Mouse (Mus musculus): ENCODE measurements around the gene Tbc1d19.

Gene Tbc1d19

DNA sequence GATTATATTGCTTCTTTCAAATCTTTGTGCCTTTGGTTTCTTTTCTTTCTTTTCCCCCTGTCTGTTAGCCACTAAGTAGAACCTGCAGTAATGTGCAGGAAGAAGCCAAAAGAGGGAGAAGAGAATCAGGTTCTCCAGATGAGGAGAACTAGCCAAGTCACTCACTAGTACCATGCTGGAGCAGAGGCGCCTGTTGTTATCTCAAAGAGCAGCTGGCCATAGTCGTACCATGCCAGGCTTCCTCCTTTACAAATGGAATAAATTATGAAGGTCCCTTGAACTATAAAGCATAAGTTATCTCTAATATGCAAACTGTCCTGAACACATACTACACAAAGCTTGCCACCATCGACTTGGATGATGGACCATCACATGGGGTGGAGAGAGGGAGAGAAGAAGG, 99.8 kb downstream of the Tbc1d19 start:
- no peak for DNase-seq (ENCODE audit: low spot score)

DNA sequence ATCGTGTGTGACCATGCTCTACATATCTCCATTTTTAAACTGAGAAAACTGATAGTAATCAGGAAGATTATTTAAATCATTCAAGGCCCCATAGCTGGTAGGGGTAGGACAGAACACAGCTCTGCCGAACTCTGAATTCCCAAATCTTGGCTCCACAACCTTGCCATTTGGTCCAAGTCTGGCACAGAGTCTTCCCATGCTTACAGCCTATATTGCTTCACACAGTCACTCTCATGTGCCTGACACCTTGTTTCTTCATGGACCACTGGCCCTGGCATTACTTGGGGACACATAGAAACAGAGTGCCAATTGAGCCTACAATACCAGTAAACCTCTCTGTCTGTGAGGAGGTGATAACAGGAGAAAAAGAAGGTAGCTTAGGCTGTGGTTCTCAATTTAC, 111.0 kb downstream of the Tbc1d19 start:
- DNase-seq (ENCODE audit: low spot score) = no peak

DNA sequence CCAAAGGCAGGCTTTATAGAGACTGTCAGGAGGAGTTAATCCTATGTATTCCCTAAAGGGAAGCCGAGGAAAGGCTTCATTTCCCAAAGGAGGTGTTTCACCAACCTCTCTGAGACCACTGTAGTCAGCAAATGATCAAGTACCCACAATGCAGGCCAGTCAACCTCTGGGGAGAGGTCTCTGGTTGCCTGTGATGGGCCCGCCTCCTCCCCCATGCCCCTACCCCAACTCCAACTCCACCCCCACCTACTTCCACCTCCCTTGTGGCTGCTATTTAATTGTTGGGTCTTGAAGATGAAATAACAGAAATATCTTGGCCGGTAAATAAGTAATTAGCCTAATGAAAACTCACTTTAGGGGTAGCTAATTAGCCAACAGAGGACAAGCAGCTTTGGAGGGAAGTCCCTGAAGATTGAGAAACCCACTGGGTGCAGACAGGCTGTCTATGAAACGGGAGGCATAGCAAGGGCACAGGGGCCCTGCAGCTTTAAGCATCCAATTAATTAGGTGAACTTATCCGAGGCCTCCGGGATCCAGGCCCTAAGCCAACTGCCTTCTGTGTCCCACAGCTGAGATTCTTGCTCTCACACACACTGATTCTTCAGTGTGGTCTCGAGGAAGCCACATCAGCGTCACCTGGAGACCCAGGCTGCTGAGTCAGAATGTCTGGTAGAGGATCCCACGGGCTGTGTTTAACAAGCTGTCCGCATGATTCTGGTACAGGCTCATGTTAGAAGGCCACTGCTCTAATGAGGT, 112.9 kb downstream of the Tbc1d19 start:
- DNase-seq (ENCODE audit: low spot score) = no peak

DNA sequence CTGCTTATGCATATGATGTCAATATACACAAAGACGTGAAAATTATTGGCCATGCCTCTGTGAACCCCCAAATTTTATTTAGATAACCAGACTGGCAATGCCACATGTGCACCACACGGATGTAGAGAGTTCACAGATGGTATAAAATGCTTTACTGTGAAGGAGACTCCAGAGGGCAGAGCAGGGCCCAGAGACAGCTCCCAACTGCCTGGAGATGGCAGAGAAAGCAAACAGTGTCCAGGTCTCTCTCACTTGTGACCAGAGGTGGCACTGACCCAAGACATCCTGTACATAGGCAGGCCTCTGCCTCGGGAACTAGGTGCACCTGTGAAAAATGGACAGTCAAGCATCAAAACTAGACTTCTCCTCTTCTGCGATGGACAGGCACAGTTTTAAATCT, 114.6 kb downstream of the Tbc1d19 start:
- no peak for DNase-seq (ENCODE audit: low spot score)

DNA sequence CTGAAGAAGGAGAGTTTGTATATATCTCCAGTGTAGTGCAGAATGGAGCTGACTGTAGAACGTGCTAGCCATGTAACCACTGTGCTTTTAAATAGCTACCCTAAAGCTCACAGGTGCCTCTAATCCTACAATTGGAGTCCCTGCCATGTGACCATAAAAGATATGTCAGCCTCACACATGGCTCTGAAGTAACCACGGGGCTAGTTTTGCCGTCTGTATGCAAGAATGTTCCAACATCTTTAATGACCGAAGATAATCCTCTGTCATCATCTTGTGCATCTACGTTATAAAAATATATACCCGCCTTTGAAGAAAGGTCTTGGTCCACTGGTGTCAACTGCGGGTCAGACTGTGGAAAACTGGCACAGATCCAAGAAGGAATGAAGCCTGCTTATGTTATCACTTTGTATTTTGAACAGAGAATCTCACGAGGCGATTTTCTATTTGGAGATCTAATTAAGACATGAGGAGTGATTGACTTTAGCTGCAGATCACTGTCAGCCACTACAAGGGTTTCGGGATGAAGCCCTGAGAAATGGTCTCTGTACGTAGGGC, 117.0 kb downstream of the Tbc1d19 start:
- no peak for DNase-seq (ENCODE audit: low spot score)

DNA sequence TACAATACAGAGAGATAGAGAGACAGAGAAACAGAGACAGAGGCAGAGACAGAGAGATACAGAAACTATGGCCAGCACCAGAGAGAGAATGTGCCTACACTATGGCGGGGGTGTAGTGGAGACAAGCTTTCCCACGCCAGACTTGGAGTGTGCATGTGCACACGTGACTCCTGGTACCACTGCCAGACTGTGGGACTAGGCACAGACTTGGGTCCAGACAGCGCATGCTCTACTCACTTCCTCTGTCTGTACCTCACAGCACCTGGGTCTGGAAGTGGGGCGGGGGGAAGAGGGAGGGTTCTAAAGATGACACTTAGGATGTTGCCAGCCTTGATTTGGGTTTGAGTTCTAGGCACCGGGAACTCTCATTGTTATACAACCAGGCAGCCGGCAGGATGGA, 118.5 kb downstream of the Tbc1d19 start:
- no peak for DNase-seq (ENCODE audit: low spot score)

DNA sequence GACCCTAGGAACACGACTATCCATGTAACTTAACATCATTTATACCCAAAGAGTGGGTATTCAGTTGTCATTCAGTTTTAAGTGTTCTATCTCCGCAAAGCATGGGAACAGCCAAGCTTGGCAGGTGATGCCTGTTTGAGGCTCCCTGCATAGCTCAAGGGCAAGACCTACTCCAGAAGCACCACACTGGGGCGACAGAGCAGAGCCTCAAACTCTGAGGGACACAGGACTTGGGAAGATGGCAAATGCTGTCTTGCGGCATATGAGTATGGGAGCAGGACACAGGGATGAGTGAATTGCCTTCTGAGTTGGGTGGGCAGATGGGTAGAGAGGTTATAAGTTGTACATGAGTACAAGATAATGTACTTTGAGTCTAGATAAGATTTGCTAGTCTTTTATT, 119.1 kb downstream of the Tbc1d19 start:
- DNase-seq (ENCODE audit: low spot score) = no peak

DNA sequence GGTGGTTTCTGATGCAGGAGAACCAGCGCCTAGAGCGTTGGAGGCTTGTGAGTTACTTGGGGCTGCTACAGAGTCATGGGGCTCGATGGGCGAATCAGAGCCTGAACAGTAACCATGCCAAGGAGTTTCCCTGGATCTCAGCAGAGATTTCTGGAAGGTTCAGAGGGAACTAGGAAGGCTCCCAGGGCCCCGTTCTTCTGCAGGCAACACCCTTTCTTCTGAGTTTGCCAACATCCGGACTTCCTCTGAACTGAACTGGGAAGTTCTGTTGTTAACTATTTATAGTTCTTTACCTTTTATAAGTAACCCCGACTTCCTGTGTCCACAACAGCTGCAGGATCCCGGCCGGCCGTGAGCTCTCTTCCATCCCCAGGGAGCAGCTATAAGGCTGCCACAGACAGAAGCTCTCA, 119.8 kb downstream of the Tbc1d19 start:
- DNase-seq (ENCODE audit: low spot score) = no peak

DNA sequence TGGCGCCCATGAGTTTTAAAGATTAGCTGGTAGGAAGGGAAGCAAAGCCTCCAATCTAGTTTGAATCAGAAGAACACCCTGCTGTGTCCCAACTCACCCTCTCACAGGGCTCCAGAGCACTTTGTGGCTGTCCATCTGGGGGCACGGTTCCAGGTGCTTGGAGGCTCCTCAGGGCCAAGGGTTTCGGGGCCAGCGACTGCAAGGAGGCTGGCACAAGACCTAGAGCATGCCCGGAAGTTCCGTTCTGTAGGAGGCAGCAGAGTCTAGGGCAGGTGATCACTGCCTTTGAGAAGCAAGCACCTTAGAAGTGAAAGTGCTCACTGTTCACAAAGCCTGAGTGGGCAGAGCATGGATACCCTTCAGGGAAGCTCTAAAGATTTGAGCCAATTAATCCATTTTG, 120.4 kb downstream of the Tbc1d19 start:
- no peak for DNase-seq (ENCODE audit: low spot score)

DNA sequence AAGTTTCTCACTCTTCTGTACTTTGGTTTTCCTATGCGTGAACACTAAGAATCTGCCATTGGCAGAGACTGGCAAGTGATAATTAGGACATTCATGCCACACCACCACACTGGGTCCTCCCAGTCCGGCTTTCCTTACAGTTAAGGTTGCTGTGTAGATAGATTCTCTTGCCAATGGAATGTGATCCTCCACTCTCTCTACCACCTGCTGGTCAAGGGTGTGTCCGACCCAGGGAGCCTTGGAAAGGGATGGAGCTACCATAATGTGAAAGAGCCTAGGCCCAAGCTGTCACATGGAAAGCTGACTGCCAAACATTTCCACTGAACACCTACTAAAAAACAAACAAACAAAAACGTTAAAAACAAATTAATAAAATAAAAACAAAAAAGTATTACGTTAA, 121.6 kb downstream of the Tbc1d19 start:
- DNase-seq (ENCODE audit: low spot score) = no peak

DNA sequence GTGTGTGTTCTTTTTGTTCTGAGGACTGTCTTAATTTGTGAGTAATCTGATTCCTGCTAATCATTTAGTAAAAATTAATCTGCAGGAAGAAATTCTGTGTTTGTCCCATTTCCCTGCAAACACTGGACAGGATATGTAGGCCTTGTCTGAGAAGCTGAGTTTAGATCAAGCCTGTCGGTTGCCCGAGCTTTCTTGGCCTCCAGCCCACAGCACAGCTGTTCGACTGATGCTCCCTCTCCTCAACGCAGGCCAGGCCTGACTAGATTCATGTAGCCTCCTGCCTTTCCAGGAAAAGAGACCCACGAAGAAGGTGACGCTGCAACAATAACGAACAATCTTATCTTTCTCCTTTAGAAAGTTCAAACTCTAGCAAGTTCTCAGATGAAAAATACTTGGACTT, 124.2 kb downstream of the Tbc1d19 start:
- DNase-seq (ENCODE audit: low spot score) = peak; percentile 81

DNA sequence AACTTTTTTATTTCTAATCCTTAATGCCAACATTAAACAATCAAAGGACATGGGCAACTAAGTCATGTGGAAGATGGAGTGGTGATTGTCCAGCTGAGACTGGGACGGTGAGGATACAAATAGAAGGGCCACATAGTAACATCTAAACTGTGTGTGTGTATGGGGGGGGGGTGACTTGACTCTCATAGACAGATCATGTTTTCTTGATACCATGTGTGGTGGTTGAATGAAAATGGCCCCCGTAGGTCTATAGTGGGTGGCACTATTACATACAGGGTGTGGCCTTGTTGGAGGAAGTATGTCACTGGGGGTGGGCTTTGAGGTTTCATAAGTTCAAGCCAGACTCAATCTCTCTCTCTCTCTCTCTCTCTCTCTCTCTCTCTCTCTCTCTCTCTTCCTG, 124.6 kb downstream of the Tbc1d19 start:
- DNase-seq (ENCODE audit: low spot score) = no peak

DNA sequence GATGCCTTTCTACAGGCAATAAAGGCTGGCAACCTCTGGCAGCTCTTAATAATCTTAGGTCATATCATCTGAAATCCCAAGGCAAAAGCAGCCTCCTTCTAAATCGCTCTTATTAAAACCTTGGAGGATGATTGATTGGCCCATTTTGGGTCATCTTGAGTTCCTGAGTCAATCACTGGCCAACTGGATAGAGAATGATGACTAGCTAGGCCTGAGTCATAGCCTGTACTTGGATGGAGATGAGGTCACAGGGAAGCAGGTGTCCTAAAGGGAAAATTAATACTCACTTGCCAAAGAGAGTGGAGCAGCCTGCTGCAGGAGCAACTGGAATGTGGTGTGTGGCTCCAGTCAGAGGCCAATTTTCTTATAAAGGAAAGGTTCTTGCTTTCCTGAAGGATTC, 125.4 kb downstream of the Tbc1d19 start:
- no peak for DNase-seq (ENCODE audit: low spot score)

DNA sequence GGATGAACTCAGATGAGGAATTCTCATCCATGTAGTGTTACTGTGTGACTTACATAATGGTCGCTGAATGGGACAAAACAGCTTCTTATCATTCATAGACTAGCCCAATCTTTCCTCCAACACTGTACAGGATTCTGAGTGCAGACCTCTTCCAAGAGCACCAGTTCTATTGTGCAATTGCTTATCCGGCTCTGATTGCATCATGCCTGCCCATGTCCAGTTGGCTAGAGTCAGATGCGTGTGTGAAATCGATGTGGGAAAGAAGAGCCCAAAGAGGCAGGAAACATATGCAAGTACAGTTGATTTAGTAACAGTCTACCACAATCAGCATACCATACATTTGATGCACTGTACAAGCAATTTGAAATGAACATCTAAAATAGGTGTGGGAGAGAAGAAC, 127.8 kb downstream of the Tbc1d19 start:
- DNase-seq (ENCODE audit: low spot score) = no peak

DNA sequence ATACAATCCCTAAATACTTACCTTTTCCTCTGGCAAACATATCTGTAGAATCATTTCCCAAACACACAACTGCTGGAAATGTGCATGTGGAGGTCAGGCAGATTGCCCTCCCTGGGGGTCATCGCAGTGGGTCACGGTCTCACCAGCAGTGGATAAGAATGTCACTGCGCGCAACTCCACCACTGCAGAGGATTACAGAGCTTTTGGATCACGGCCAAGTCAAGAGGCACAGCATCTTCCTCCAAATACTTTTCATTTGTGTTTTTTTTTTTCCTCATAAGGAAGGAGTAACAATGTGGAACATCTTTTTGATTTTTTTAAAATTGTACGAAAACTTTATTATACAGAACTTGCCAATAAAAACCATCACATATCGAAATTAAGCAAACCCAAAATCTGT, 129.6 kb downstream of the Tbc1d19 start:
- no peak for DNase-seq (ENCODE audit: low spot score)

DNA sequence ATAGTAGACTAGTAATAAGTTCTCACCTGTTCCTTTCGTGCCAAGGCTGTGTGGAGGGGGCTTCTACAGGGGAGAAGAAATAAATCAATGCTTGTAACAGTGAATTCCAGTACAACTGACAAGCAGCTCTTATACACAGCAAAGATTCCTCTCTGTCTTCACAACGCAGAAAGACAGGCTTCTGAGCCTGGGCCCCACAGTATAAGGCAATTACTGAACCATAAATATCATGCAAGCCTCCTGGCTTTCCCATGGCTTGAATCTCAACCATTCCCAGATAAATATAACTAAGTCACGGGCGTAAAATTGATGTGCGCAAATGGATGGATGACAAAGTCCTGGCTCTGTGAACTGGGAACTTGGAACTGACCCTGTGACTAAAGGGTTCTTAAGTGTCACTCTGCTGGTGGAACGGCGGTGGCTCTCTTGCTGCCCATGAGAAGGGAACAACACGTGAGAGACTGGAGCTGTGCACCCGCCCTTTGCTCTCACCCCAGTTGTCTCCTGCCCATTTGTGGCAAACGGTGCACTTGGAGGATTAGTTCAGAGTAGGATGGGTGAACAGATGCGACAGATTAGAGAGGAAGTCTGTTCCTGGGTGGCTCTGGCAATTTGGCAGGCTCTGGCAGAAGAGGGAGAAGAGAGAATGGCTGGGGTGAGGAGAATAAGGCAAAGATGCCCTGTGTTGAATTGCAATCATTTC, 132.1 kb downstream of the Tbc1d19 start:
- no peak for DNase-seq (ENCODE audit: low spot score)

DNA sequence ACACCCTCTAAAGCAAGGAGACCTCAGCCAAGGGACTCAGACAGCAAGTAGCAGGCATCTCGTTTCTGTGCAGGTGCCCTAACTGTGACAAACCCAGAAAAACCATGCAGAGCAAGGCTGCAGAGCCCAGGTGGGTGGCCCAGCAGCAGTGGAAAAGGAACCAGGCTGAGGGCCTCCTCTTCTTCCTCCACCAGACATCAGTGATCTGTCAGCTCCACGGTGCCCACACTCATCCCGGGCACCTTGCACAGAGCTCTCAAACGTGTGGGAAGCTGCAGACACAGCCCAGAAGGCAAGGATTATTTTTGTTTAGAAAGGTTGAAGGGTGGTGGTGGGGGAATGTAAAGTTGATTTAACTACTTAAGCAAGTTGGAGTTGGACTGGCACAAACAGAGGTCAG, 132.9 kb downstream of the Tbc1d19 start:
- no peak for DNase-seq (ENCODE audit: low spot score)

DNA sequence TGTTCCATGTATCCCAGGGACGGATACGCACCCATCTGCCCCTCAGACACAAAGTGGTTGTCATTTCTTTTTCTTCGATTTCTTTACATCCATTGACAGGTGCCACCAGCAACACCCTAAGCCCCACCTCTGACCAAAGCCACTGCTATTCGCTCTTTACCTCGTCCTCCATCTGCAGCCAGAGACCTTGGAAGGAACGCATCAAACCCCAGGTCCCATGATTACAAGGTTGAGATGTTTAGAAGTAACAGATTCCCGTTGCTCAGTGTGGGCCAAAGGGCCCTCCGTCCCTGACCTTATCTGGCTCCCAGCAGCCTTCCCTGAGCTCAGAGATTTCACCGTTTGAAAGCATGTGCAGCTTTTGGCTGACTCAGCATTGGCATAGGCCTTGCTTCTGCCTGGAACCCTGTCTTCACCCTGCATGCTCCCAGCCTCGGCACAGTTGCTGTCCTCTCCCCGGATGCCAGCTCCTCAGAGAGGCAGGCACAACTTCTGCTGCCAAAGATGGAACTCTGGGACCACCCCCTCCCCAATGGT, 134.0 kb downstream of the Tbc1d19 start:
- no peak for DNase-seq (ENCODE audit: low spot score)

DNA sequence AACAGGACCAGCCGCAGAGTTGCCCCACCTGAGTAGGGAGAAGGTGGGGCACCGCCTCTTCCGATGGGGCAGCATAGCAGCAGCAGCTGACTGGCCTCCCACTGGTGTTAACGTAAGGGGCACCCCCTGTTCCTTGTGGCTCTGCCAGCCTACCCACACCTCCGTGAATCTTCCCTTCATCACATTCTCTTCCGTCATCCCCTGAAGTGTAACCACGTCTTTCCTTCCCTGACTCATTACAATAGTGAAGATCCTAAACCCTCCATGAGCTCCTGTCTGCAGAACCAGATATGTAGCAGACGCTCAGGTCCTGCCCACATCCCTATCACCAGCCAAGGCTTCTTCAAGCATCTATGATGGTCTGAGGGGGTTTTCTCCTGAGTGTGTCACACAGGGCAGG, 137.3 kb downstream of the Tbc1d19 start:
- no peak for DNase-seq (ENCODE audit: low spot score)

DNA sequence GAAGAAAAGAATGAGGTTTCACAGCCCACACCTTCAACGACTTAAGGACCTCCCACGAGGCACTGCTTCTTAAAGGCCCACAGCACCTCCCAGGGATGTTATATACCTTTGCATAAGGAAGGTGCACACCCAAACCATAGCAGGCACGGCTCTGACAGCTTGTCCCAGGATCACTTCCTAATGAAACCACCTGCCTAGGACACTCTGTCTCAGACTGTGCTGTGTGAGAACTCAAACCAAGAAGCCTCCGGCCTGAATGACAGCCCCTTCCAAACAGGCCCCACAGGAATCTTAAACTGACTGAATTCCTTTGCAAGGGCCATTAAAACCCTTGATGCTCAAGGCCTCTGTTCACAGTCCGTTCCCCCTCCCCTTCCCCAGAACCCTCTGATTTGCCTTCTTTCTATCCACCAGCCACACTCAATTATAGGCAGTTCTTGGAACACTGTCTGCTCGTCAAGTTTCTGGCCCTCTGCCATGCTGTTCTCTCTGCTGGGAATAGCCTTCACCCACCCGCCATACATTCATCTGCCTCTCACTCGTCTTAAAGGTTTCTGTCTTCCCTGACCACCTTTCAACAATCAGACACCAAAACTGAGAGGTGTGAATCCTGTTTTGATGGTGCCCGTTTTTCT, 138.3 kb downstream of the Tbc1d19 start:
- no peak for DNase-seq (ENCODE audit: low spot score)

DNA sequence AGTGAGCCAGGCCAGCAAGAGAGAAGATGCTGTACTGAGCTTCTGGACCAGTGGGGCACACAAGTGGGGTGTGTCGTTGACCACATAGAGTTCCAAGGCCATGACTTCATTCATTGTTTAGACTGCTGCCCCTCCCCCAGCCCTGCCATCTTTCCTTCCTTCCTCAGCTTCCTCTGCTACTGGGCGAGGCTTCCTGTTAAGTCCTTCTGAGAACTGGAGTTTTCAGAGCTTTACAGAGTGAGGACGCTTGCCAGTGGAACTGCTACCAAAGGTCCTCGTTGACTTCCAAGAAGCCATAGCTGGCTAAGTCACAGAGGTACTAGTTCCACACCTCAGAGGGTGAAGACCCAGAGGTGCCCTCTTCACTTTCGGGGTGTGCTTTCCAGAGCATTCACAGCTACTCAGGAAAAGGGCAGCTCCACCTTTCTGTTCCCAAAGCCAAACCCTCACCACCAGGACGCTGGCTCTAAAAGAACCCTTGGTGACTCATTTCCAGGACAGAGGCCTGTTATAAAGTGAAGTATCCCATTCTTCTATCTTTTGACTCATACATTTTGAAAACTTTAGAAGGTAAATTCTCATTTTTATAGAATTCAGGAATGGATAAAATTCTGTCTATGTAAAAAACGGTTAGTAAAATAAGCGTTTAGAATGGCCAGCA, 139.3 kb downstream of the Tbc1d19 start:
- no peak for DNase-seq (ENCODE audit: low spot score)

DNA sequence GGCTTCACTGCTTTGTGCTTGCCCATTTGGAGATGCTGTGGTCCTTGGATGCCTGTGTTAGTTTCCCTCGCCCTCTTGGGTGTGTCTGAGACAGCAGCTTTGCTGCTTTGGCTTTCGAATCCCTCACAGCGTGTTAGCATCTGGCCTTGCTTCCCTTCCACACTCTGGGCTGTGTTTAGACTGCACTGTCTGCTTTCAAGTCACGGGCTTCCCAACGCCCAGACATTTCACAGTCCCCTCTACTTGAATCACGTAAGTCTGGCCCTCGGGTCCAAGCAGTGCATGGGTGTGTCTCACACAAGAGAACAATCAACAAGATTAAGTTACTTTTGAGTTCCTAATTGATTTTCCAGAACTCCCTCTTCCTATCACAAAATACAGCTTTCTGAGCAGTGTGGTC, 140.8 kb downstream of the Tbc1d19 start:
- DNase-seq (ENCODE audit: low spot score) = no peak
